Mouse (Mus musculus) embryonic facial prominence, embryonic 14.5 days (tissue): ENCODE measurements around the gene Cd96. TPM values are rescaled to one million over a fixed set of nuclear protein-coding genes. Genes with fewer than 3 reads are reported as not detected.

Source experiments
- ATAC-seq: fragments of 200-750 bp; cut with Nextera tagmentation; 2 replicates; pipeline ENCODE4 v1.8.0; 2017; ENCODE audit warnings: low read depth, moderate number of reproducible peaks, moderate TSS enrichment
- DNase-seq: peaks from one replicate; pipeline ENCODE4 v3.0.0-alpha.2; 2015; ENCODE audit warnings: low spot score
- H3K27ac ChIP-seq: fragments of 300-500 bp; sonication (generic); replicated peaks from 2 replicates; pipeline ENCODE4 v1.5.1; 2014; ENCODE audit warnings: low read depth, mild to moderate bottlenecking, low read length, moderate library complexity
- H3K27me3 ChIP-seq: fragments of 300-500 bp; sonication (generic); replicated peaks from 2 replicates; pipeline ENCODE4 v1.6.1; 2014; ENCODE audit warnings: low read length; ENCODE audit not compliant: control insufficient read depth, insufficient read depth
- H3K36me3 ChIP-seq: fragments of 300-500 bp; sonication (generic); 2 replicates; pipeline ENCODE4 v1.6.1; 2014; ENCODE audit warnings: low read length, mixed read lengths; ENCODE audit not compliant: control insufficient read depth, insufficient read depth
- H3K4me1 ChIP-seq: fragments of 300-500 bp; sonication (generic); 2 replicates; pipeline ENCODE4 v1.6.1; 2014; ENCODE audit warnings: antibody characterized with exemption, low read length; ENCODE audit not compliant: control insufficient read depth, insufficient read depth
- H3K4me2 ChIP-seq: fragments of 300-500 bp; sonication (generic); 2 replicates; pipeline ENCODE4 v1.6.1; 2014; ENCODE audit warnings: low read depth, mild to moderate bottlenecking, low read length, moderate library complexity, mixed read lengths
- H3K4me3 ChIP-seq: fragments of 300-500 bp; sonication (generic); 2 replicates; pipeline ENCODE4 v1.5.1; 2014; ENCODE audit warnings: low read depth, mild to moderate bottlenecking, low read length
- H3K9ac ChIP-seq: fragments of 300-500 bp; sonication (generic); 2 replicates; pipeline ENCODE4 v1.6.1; 2014; ENCODE audit warnings: low read depth, mild to moderate bottlenecking, low read length, moderate library complexity, mixed read lengths
- H3K9me3 ChIP-seq: fragments of 300-500 bp; sonication (generic); 2 replicates; pipeline ENCODE4 v1.6.1; 2016; ENCODE audit warnings: low read length; ENCODE audit not compliant: control insufficient read depth
- WGBS: fragments of 180-500 bp; shearing (Covaris S2); extraction: QIAGEN DNeasy Blood & Tissue Kit; methylation state at CpG from one replicate; pipeline ENCODE4 v1.1.7; 2014; 5-methylcytosine and 5-hydroxymethylcytosine counted together
- polyA plus RNA-seq: library from polyadenylated mRNA; unstranded; fragments of >200 nt; fragmentation: Nextera tagmentation; extraction: Ambion mirVana; gene quantifications from 2 replicates; pipeline ENCODE4 v1.2.1, GENCODE M21; 2014

Cd96 gene
- polyA plus RNA-seq, 1 experiment from 2014 or later, result 0.35 TPM

DNA sequence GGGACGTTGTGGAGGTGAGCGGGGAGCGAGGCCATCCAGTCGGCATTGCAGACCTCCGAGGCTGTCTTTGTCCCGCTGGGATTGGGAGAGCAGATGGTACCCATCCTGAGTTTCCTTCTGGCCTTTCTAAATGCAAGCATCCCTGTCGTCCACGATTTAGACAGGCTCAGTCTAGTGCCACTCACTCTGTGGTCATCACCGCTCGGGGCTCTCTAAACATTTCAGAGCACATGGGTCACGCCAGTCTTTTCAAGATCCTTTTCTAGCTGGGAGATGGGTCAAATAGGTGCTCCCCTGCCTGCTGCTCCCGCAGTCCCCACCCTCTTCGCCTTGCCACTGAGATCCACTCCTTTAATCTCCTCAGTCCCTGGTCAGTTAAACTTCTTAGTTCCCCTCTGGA lies 110.3 kb downstream of the Cd96 start:
- ATAC-seq (peak; percentile 24), DNase-seq (no peak)
- H3K4me1 ChIP-seq, result no peaks in the 10 kb centered on the region
- H3K27me3 ChIP-seq, result no peaks in the 10 kb centered on the region
- peak overlapping the region; percentile 63 for H3K4me3 ChIP-seq
- H3K36me3 ChIP-seq, result no peaks in the 10 kb centered on the region
- H3K9ac ChIP-seq, result peak overlapping the region; percentile 69
- H3K9me3 ChIP-seq, result no peaks in the 10 kb centered on the region
- WGBS, result 1% methylated on average over 13 of the region's 13 CpGs
- H3K4me2 ChIP-seq, result peak overlapping the region; percentile 98
- H3K27ac ChIP-seq, result no peak overlapping the region

DNA sequence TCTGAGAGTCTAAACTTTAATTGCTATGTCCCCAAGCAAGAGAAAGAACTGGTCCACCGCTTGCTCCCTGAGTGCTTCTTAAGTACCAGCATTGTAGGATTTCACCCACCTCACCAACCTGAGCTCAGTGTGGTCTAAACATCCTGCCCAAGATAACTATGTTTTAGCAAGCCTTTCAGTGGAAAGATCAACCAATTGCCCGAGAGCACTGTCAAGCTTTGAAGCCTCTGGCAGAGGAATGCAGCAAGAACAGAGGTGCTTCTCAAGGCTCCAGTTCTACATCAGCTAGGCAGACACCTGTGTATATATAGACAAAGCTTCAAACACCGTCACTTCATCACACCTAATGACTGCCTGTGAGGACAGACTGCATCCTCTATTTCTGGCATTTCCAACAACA lies 111.3 kb downstream of the Cd96 start:
- Histone ChIP-seq H3K4me1 (no peaks in the 10 kb centered on the region), H3K9me3 (no peaks in the 10 kb centered on the region), H3K36me3 (no peaks in the 10 kb centered on the region), H3K27me3 (no peaks in the 10 kb centered on the region), H3K27ac (no peak overlapping the region), H3K4me2 (peak overlapping the region; percentile 98; the same call in 1 of the 2 replicates), H3K9ac (no peak overlapping the region), H3K4me3 (no peak overlapping the region)
- WGBS, result 59% methylated on average over 3 of the region's 3 CpGs
- no peak for ATAC-seq
- no peak for DNase-seq

DNA sequence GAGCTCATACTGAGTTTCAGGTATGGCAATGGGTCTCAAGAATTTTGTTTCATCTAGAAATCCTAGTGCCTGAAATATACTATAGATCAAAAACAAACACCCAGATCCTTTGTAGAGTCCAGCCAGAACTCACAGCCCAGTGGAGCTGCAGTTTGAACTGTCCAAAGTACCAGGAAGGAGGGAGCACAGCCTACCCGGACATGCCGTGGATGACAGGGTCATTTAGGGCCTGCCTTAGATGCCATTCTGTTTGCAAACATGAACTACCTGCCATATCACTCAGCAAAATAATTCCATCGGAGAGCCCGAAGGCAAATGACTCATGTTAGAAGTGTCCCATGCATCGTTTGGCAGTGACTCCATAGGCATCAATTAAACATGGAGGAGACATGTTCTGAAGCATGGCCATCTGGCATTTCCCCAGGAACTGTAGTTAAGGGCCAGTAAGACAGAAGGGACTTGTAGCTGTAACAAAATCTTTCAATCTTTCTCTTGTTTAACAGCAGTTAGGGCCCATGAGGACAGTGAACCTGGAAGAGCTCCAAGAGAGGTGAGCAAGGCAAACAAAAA lies 111.9 kb downstream of the Cd96 start:
- H3K9me3 ChIP-seq, result no peaks in the 10 kb centered on the region
- 74% methylated on average over 5 of the region's 5 CpGs for WGBS
- no peak overlapping the region for H3K9ac ChIP-seq
- no peaks in the 10 kb centered on the region for H3K36me3 ChIP-seq
- no peak for DNase-seq
- H3K4me3 ChIP-seq, result no peak overlapping the region
- no peak overlapping the region for H3K27ac ChIP-seq
- H3K4me1 ChIP-seq, result no peaks in the 10 kb centered on the region
- H3K4me2 ChIP-seq, result no peak overlapping the region
- ATAC-seq, result no peak
- no peaks in the 10 kb centered on the region for H3K27me3 ChIP-seq

DNA sequence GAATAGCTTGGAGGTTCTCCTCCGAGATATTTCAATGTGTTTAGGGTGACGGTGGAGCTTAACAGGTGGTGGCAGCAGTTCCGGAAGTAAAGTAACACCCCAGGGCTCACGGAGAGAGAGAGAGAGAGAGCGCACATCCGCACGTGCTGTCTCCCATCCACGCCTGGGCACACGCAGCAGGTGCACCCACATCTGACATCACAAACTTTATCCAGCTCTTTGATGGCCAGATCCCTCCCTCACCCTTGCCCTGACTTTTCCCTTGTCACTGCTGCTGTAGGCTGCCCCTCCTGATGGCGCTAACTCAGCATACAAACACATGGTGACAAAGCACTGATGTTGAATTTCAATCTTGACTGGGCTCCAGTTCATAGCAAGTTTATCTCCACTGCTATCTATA lies 113.8 kb downstream of the Cd96 start:
- H3K27me3 ChIP-seq, result no peaks in the 10 kb centered on the region
- no peaks in the 10 kb centered on the region for H3K4me1 ChIP-seq
- no peaks in the 10 kb centered on the region for H3K9me3 ChIP-seq
- no peak overlapping the region for H3K27ac ChIP-seq
- DNase-seq (no peak), ATAC-seq (no peak)
- H3K4me3 ChIP-seq, result no peak overlapping the region
- H3K9ac ChIP-seq, result no peak overlapping the region
- no peak overlapping the region for H3K4me2 ChIP-seq
- WGBS, result 73% methylated on average over 10 of the region's 10 CpGs
- H3K36me3 ChIP-seq, result no peaks in the 10 kb centered on the region

DNA sequence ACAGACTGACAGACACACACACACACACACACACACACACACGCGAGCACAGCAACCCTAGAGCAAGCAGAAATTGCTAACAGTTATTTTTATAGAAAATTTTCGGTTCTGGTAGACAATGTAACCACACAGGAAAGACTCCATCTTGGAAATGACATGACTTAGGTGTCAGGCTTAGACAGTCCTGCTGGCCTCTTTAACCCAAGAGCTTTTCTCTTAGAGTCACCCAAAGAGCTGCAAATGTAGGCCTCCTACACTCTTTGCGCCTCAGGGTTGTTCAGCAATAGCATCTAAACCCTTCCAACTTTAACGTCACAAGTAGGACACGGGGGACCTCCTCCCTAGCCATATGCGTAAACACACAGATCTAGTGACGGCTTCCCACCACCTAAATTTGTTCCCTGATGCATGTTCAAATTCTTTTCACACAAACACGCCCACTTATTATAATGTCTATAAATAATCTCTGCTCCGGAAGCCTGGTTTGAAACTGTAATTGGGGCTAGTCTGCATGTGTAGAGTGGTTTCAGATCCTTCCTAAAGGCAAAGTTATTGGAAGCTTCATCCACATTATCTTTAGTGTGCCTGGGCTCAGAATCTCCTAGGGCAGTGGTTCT lies 118.4 kb downstream of the Cd96 start:
- H3K4me1 ChIP-seq, result no peaks in the 10 kb centered on the region
- H3K9me3 ChIP-seq, result no peaks in the 10 kb centered on the region
- H3K27me3 ChIP-seq, result no peaks in the 10 kb centered on the region
- H3K36me3 ChIP-seq, result no peaks in the 10 kb centered on the region
- H3K27ac ChIP-seq, result no peak overlapping the region
- H3K4me3 ChIP-seq, result no peak overlapping the region
- no peak overlapping the region for H3K9ac ChIP-seq
- WGBS, result 75% methylated on average over 10 of the region's 10 CpGs
- no peak for ATAC-seq
- DNase-seq, result no peak
- H3K4me2 ChIP-seq, result no peak overlapping the region

DNA sequence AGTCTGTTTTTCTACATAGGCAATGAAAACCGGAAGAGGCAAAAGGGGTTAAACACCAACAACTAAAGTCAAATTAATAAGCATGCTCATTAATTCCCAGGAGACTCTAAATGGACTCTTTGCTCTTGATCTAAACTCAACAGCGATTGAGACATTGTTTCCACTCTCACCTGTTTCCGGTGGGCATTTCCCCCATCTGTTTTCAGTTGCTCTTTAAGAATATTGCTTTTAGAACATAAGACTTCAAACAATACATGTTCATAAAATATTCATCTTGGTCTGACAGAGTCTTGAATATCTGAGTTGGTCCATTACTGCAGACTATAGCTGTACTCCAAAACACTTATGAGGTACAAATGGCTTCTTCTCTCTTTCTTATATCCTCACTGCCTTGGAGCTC lies 119.1 kb downstream of the Cd96 start:
- DNase-seq (no peak), ATAC-seq (no peak)
- 70% methylated on average over 3 of the region's 3 CpGs for WGBS
- H3K4me2 ChIP-seq, result no peak overlapping the region
- H3K27me3 ChIP-seq, result no peaks in the 10 kb centered on the region
- H3K36me3 ChIP-seq, result no peaks in the 10 kb centered on the region
- no peaks in the 10 kb centered on the region for H3K9me3 ChIP-seq
- no peak overlapping the region for H3K4me3 ChIP-seq
- H3K27ac ChIP-seq, result no peak overlapping the region
- no peaks in the 10 kb centered on the region for H3K4me1 ChIP-seq
- H3K9ac ChIP-seq, result no peak overlapping the region

DNA sequence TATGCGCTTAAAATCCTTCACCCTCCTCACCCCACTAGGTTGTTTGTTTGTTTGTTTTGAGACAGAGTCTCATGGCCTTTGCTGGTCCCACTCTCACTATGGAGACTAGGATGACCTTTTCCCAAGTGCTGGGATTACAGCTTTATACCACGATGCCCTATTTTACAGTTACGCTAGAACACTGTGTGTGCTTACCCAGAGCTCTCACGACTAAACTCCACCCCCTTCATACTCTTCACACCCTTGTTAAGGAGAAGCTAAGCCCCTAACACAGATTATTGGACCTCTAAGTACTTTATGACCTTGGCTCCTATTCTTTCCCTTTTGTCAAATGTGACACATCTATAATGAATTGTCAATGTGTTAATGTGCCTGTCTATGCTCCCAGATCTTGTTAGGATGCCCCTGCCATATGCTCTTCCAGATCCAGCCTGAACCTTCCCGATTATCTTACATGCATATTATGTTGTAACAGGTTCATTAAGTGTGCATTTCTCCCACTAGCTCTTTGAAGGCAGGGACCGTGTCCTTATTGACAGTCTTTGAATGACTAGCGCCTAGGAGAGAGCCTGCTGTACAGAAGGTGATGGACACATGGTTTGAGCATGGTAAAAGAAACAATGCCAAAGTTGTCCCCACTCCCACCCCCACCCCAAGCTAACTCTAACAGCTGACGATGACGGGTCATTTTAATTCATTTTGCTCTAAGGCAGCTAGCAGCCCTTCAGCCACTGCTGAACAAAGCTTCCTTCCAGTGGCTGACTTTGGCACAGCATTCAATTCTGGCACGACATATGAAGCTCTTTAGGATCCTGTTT lies 120.5 kb downstream of the Cd96 start:
- H3K4me2 ChIP-seq, result no peak overlapping the region
- no peaks in the 10 kb centered on the region for H3K4me1 ChIP-seq
- no peak overlapping the region for H3K9ac ChIP-seq
- no peak overlapping the region for H3K27ac ChIP-seq
- no peak for DNase-seq
- no peaks in the 10 kb centered on the region for H3K9me3 ChIP-seq
- WGBS, result 72% methylated on average over 10 of the region's 10 CpGs
- H3K4me3 ChIP-seq, result no peak overlapping the region
- H3K36me3 ChIP-seq, result no peaks in the 10 kb centered on the region
- H3K27me3 ChIP-seq, result no peaks in the 10 kb centered on the region
- no peak for ATAC-seq

DNA sequence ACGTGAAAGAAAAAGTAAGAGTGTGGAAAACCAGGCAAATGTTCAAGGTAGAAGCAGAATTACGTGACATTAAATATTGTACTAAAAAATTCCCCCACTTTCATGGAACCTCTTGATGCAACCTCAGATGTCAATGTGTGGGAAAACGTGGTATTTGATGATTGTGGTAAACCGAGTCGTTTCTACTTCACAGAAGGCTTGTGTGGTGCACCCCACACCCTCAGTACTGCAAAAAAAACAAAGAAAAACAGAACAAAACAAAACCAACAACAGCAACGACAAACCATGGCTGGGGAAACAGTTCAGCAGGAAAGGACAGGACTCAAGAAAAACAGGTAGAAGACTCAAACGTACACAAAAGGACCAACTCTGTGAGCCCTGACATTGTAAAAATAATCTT lies 121.8 kb downstream of the Cd96 start:
- Histone ChIP-seq H3K4me3 (no peak overlapping the region), H3K4me1 (no peaks in the 10 kb centered on the region), H3K27ac (no peak overlapping the region), H3K9me3 (no peaks in the 10 kb centered on the region), H3K27me3 (no peaks in the 10 kb centered on the region), H3K4me2 (no peak overlapping the region), H3K36me3 (no peaks in the 10 kb centered on the region), H3K9ac (no peak overlapping the region)
- DNase-seq (no peak), ATAC-seq (no peak)
- 74% methylated on average over 7 of the region's 7 CpGs for WGBS
